14 mouse cellular contexts compared by ENCODE assay signal in the genomic region with DNA sequence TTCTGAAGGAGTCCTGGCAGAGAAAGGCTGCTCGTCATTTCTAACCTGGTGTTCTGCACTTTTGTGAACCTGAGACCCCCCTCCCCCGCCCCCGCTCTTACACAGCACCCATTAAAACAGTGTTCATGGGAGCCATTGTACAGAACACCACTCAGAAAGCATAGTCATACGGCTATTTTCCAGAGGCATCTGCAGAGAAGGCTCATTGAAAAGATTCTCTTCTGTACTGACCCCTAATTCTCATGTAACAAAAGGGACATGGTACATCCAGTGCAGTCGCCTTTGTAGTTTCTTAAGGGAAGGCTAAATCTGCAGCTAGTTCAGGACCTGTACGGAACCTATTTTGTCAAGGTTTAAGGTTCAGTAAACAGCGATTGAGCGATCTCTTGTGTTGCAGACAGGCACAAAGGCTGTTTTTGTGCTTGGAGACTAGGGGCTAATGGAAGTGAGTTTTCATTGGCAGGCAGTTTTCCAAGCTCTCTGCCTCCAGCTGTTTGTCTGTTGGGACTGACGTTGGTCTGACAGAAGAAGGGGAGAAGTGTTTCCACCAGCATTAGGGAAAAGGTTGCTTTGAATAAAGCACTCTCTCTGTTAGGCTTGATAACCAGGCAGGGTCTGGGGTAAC.
A peak's percentile ranks its signal among the peaks of the same experiment; 100 is the strongest.
DNase-seq lines count a peak whose midpoint lies in the region; ATAC-seq and TF ChIP-seq lines count a peak whose summit lies in the region.
"Had no signal": no experiment of that assay in that cellular context is flagged by ENCODE, and none has a peak within 500 bp of the region (broad histone marks: within the 10 kb centered on the region; RNA-seq: fewer than 3 reads in every experiment).

No protein-coding gene starts in this region.

- H3K4me1 ChIP-seq in hindbrain, embryonic 12.5 days: peaks cover 9% of the 10 kb centered on the region
- H3K4me1 ChIP-seq in midbrain, embryonic 13.5 days (replicated peaks): peaks cover 24% of the 10 kb centered on the region

- no peak for TF ChIP-seq CTCF in brain, embryonic 14.5 days (IDR thresholded peaks at IDR 0.05; ENCODE audit: borderline replicate concordance, extremely low read depth, insufficient read depth, insufficient read length)

- peak overlapping the region; percentile 24; the same call in 1 of the 2 replicates for H3K4me2 ChIP-seq in hindbrain, embryonic 12.5 days (replicated peaks)
- peak overlapping the region; percentile 32; the same call in 1 of the 2 replicates for H3K4me2 ChIP-seq in midbrain, embryonic 13.5 days (replicated peaks)

- no peaks in the 10 kb centered on the region for H3K27me3 ChIP-seq in hindbrain, embryonic 12.5 days
- H3K27me3 ChIP-seq in midbrain, embryonic 13.5 days: no peaks in the 10 kb centered on the region

- 34% methylated on average over 9 of the region's 9 CpGs for WGBS in hindbrain, embryonic 12.5 days
- 20% methylated on average over 9 of the region's 9 CpGs for WGBS in midbrain, embryonic 13.5 days

- DNase-seq in embryo, embryonic 10 days (ENCODE audit: low spot score): peak; percentile 42
- DNase-seq in embryo, embryonic 9.5 days (ENCODE audit: extremely low spot score): no peak
- peak; percentile 94 for DNase-seq in brain, embryonic 14.5 days (ENCODE audit: low read depth)
- DNase-seq in heart, postnatal 10 days: no peak
- no peak for DNase-seq in adrenal gland, postnatal 36 days
- DNase-seq: heart, postnatal 14 days; spleen, adult 18-20 months; thymus, postnatal 36 days had no signal

- no peaks in the 10 kb centered on the region for H3K36me3 ChIP-seq in hindbrain, embryonic 12.5 days
- H3K36me3 ChIP-seq in midbrain, embryonic 13.5 days: no peaks in the 10 kb centered on the region

- no peak for TF ChIP-seq POLR2A in brain, embryonic 14.5 days (IDR thresholded peaks at IDR 0.05; ENCODE audit: borderline replicate concordance, extremely low read depth, insufficient read depth, insufficient read length, poor library complexity, severe bottlenecking)

- no peaks in the 10 kb centered on the region for H3K9me3 ChIP-seq in hindbrain, embryonic 12.5 days (replicated peaks)
- H3K9me3 ChIP-seq in midbrain, embryonic 13.5 days: no peaks in the 10 kb centered on the region

- peak overlapping the region; percentile 35; the same call in 1 of the 2 replicates for H3K27ac ChIP-seq in hindbrain, embryonic 12.5 days
- H3K27ac ChIP-seq in midbrain, embryonic 13.5 days: peak overlapping the region; percentile 56
- H3K27ac ChIP-seq: kidney, postnatal 0 days had no signal

- no peak overlapping the region for H3K9ac ChIP-seq in hindbrain, embryonic 12.5 days
- H3K9ac ChIP-seq in midbrain, embryonic 13.5 days (replicated peaks): no peak overlapping the region

- H3K4me3 ChIP-seq in hindbrain, embryonic 12.5 days: no peak overlapping the region
- no peak overlapping the region for H3K4me3 ChIP-seq in midbrain, embryonic 13.5 days (replicated peaks)
- H3K4me3 ChIP-seq: erythroblast, embryonic 14.5 days had no signal

- ATAC-seq in hindbrain, embryonic 12.5 days (ENCODE audit: low FRiP score): 0 out of 2 replicates have a peak, but pooled peaks have one; percentile 48
- ATAC-seq in midbrain, embryonic 13.5 days: 0 out of 2 replicates have a peak, but pooled peaks have one; percentile 34
- no peak for ATAC-seq in cerebellum, adult (ENCODE audit: insufficient number of reproducible peaks, low FRiP score, low TSS enrichment)
- ATAC-seq: lung, postnatal 0 days had no signal

- intact Hi-C loops in heart, postnatal 10 days (cut with DNase I): no loop called here

Comparison
In these comparisons a context has a peak if more than half of its experiments do, and no peak if none do; other contexts are left out.
1. DNase-seq: peak in embryo, embryonic 10 days (single experiment) and brain, embryonic 14.5 days (single experiment); none in embryo, embryonic 9.5 days (single experiment), heart, postnatal 10 days (0 of 2) and adrenal gland, postnatal 36 days (0 of 2).